Mouse (Mus musculus) kidney, adult 2 months (tissue): ENCODE measurements around the gene Jak3.

ENCODE experiments used
- CTCF ChIP-seq: fragments of 200-500 bp; conservative IDR thresholded peaks from 2 replicates; pipeline ENCODE4 v1.5.1; 2011; ENCODE audit warnings: low read depth, mild to moderate bottlenecking, control low read depth, low read length, moderate library complexity, mixed read lengths; ENCODE audit not compliant: insufficient read depth, insufficient read length
- POLR2A ChIP-seq: fragments of 200-500 bp; IDR thresholded peaks from one replicate; pipeline ENCODE4 v1.6.1; 2011; ENCODE audit warnings: low read depth, low read length, control low read depth

DNA sequence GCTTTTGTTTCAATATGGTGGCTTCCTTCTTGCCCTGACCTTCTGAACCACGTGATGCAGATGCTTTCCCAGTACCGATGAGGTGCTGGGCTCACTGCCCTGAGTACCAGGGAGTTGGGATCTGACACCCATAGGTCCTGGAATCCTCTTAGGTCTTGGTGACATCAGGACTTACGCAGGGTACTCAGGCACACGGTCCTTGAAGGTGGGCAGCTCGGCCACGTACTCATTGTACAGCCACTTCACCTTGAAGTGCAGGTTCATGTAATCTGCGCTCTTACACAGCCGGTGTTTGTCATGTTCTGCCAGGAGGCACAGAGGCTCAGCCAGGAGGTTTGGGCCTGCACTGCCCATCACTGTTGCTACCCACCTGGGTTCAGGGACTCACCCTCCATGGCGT is 30.6 kb upstream of the Jak3 start:
- TF ChIP-seq CTCF = no peak
- no peak for TF ChIP-seq POLR2A
